8 mouse cellular contexts compared by ENCODE assay signal in the genomic region with DNA sequence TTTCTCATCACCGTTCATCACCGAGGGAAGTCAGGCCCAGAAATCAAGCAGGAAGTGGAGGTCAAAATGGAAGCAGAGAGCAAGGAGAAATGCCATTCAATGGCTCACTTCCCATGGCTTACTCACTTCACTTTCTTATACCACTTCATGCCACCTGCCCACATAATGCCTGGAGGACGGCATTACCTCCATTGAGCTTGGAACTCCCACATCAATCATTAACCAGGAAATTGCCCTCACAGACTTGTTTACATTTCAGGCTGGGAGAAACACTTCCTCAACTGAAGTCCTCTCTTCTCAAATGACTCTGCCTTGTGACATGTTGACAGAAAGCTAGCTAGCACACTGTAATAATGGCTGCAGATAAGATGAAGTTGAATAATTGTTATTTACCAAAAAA. TPM values are rescaled to one million over a fixed set of nuclear protein-coding genes. Genes with fewer than 3 reads are reported as not detected.
"Had no signal": no experiment of that assay in that cellular context is flagged by ENCODE, and none has a peak within 500 bp of the region (broad histone marks: within the 10 kb centered on the region; RNA-seq: fewer than 3 reads in every experiment).

No protein-coding gene starts in this region.

RNA-seq across cellular contexts. Expression of gene Prl4a1, which starts 19.5 kb away (rescaled TPM):
- polyA plus RNA-seq: hindbrain, embryonic 15.5 days; limb, embryonic 10.5 days; liver, embryonic 12.5 days; liver, embryonic 16.5 days; macrophage; midbrain, embryonic 11.5 days; midbrain, embryonic 15.5 days; neural tube, embryonic 12.5 days had no signal
